Mouse (Mus musculus) frontal cortex, postnatal 25 days (tissue): ENCODE measurements around the gene Gm49395.

Experiments used
- DNase-seq, 2 experiments: peaks; one replicate each; pipeline ENCODE4 v3.0.0; 2022; ENCODE audit warnings: low spot score in 2 of 2

The Gm49395 gene

GRCm38 (mm10) chr13:114987668-114988067 lies 114.1 kb downstream of the Gm49395 start:
- no peak for DNase-seq

GRCm38 (mm10) chr13:114987161-114987560 lies 114.6 kb downstream of the Gm49395 start:
- no peak for DNase-seq
